Mouse (Mus musculus): ENCODE measurements around the gene Nxpe5.

- TF ChIP-seq CHD2 (IDR thresholded peaks at IDR 0.05; ENCODE audit: low read depth, low read length) (no peak), HCFC1 (IDR thresholded peaks at IDR 0.05; ENCODE audit: borderline replicate concordance, insufficient read depth, low read length) (no peak)
These were observed 68.5 kb downstream of the Nxpe5 start for GRCm38 (mm10) chr5:138294158-138294557.

Data from ES-E14 (cell line).